Mouse (Mus musculus) megakaryocyte-erythroid progenitor cell, adult 5-6 weeks (primary cell): ENCODE data around the gene Trpc4ap. TPM values are rescaled to one million over a fixed set of nuclear protein-coding genes. Genes with fewer than 3 reads are reported as not detected.

Experiments used
- ATAC-seq: replicated peaks from 2 replicates; pipeline ENCODE4 v1.8.0; 2016; ENCODE audit warnings: mild to moderate bottlenecking, inconsistent platforms; ENCODE audit not compliant: severe bottlenecking, poor library complexity, low FRiP score, low TSS enrichment
- total RNA-seq, 2 experiments: library from RNA; stranded (forward) in 1 of 2; stranded (reverse) in 1 of 2; fragments of 200-1000, 215-1000 nt in 1 of 2; fragments of >200 nt in 1 of 2; fragmentation: Nextera tagmentation in 1 of 2; gene quantifications; 2 replicates each; pipeline ENCODE4 v1.2.3; 2014 to 2017

Trpc4ap gene
- total RNA-seq, 2 experiments from 2014 or later, result 61.0 to 86.6 TPM

DNA sequence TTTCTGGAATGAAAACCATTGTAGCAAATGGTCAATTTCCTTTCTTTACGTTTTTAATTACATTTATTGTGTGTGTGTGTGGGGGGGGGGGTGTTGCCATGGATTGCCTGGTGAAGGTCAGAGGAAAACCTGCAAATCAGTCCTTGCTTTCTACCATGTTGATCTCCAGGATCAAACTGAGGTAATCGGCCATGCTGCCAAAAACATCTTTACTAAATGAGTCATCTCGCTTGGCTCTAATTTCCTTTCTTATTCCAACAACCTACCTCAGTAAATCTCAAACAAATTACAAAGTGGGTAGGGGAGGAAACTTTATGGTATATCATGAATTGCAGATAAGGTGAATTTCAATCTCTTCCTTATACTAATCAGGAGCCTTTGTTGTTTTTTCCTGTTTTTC is 104.0 kb downstream of the Trpc4ap start:
- ATAC-seq, result no peak

DNA sequence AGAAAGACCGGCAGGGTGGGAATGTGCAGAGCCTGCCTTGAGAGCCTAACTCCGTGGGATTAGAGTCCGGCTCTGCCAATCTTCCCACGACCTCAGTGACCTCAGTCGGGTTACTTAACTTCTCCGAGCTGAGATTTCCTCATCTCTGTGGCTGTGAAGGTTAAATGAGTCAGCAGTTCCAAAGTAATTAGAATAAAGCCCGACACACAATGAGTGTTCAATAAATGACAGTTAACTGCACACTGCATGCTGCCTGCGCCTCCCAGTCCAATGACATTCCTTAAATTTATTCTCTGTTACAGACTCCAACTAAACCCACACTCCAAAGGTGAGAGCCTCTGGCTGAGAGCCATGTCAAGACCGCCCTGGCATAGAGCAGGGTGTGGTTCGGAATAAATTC is 106.7 kb downstream of the Trpc4ap start:
- ATAC-seq, result no peak

- ATAC-seq, result no peak
Measured at GRCm38 (mm10) chr2:155585082-155585481, 107.1 kb downstream of the Trpc4ap start.

Other genes starting within 250 kb of the Trpc4ap start
- gene Ncoa6, start 218.5 kb downstream of the Trpc4ap start, total RNA-seq (2014; fragmentation: Nextera tagmentation), result 65.7 and 78.0 TPM in 2 replicates
- 8.4 and 17.9 TPM in 2 replicates for gene Ncoa6, start 218.5 kb downstream of the Trpc4ap start, total RNA-seq (2017)
- gene Acss2, start 174.4 kb downstream of the Trpc4ap start, total RNA-seq (2014; fragmentation: Nextera tagmentation), result 33.7 and 36.7 TPM in 2 replicates
- gene Acss2, start 174.4 kb downstream of the Trpc4ap start, total RNA-seq (2017), result 27.4 and 37.7 TPM in 2 replicates
- gene Ggt7, start 174.1 kb downstream of the Trpc4ap start, total RNA-seq (2014; fragmentation: Nextera tagmentation), result not detected in 2 replicates
- not detected in 2 replicates for gene Ggt7, start 174.1 kb downstream of the Trpc4ap start, total RNA-seq (2017)
- gene Gss, start 99.6 kb downstream of the Trpc4ap start, total RNA-seq (2014; fragmentation: Nextera tagmentation), result 20.2 and 27.0 TPM in 2 replicates
- 18.9 and 23.2 TPM in 2 replicates for gene Gss, start 99.6 kb downstream of the Trpc4ap start, total RNA-seq (2017)
- gene Myh7b, start 81.2 kb downstream of the Trpc4ap start, total RNA-seq (2014; fragmentation: Nextera tagmentation), result not detected in 2 replicates
- not detected in 2 replicates for gene Myh7b, start 81.2 kb downstream of the Trpc4ap start, total RNA-seq (2017)
- gene Edem2, start 37.1 kb upstream of the Trpc4ap start, total RNA-seq (2014; fragmentation: Nextera tagmentation), result 15.9 and 23.0 TPM in 2 replicates
- 10.1 and 14.7 TPM in 2 replicates for gene Edem2, start 37.1 kb upstream of the Trpc4ap start, total RNA-seq (2017)
- not detected in 2 replicates for gene Gm17581, start 43.5 kb upstream of the Trpc4ap start, total RNA-seq (2014; fragmentation: Nextera tagmentation)
- gene Gm17581, start 43.5 kb upstream of the Trpc4ap start, total RNA-seq (2017), result not detected in 2 replicates
- gene Procr, start 58.7 kb upstream of the Trpc4ap start, total RNA-seq (2014; fragmentation: Nextera tagmentation), result not detected in 2 replicates
- gene Procr, start 58.7 kb upstream of the Trpc4ap start, total RNA-seq (2017), result 1.4 TPM in 1 of 2 replicates, not detected in the other
- gene Mmp24, start 83.0 kb upstream of the Trpc4ap start, total RNA-seq (2014; fragmentation: Nextera tagmentation), result not detected in 2 replicates
- gene Mmp24, start 83.0 kb upstream of the Trpc4ap start, total RNA-seq (2017), result 0.05 TPM in 1 of 2 replicates, not detected in the other
- gene BC029722, start 127.0 kb upstream of the Trpc4ap start, total RNA-seq (2014; fragmentation: Nextera tagmentation), result 9.0 and 9.9 TPM in 2 replicates
- 4.4 and 10.3 TPM in 2 replicates for gene BC029722, start 127.0 kb upstream of the Trpc4ap start, total RNA-seq (2017)
- 234 and 280 TPM in 2 replicates for gene Eif6, start 134.5 kb upstream of the Trpc4ap start, total RNA-seq (2014; fragmentation: Nextera tagmentation)
- gene Eif6, start 134.5 kb upstream of the Trpc4ap start, total RNA-seq (2017), result 50.6 and 110 TPM in 2 replicates
- gene Fam83c, start 142.5 kb upstream of the Trpc4ap start, total RNA-seq (2014; fragmentation: Nextera tagmentation), result not detected in 2 replicates
- not detected in 2 replicates for gene Fam83c, start 142.5 kb upstream of the Trpc4ap start, total RNA-seq (2017)
- gene Uqcc1, start 237.9 kb upstream of the Trpc4ap start, total RNA-seq (2014; fragmentation: Nextera tagmentation), result 33.6 and 42.4 TPM in 2 replicates
- gene Uqcc1, start 237.9 kb upstream of the Trpc4ap start, total RNA-seq (2017), result 63.6 and 72.4 TPM in 2 replicates
- gene Gm15557, start 248.3 kb upstream of the Trpc4ap start, total RNA-seq (2014; fragmentation: Nextera tagmentation), result not detected in 2 replicates
- gene Gm15557, start 248.3 kb upstream of the Trpc4ap start, total RNA-seq (2017), result not detected in 2 replicates